Mouse (Mus musculus) kidney, adult 2 months (tissue): Measurements from ENCODE around the gene Sh2b1.

Experiments
- CTCF ChIP-seq: fragments of 200-500 bp; conservative IDR thresholded peaks from 2 replicates; pipeline ENCODE4 v1.5.1; 2011; ENCODE audit warnings: low read depth, mild to moderate bottlenecking, control low read depth, low read length, moderate library complexity, mixed read lengths; ENCODE audit not compliant: insufficient read depth, insufficient read length
- POLR2A ChIP-seq: fragments of 200-500 bp; IDR thresholded peaks from one replicate; pipeline ENCODE4 v1.6.1; 2011; ENCODE audit warnings: low read depth, low read length, control low read depth

GRCm38 (mm10) chr7:126464836-126465235 lies 10.4 kb downstream of the Sh2b1 start:
- no peak for TF ChIP-seq CTCF
- no peak for TF ChIP-seq POLR2A
